Mouse (Mus musculus): ENCODE results near the gene Fam53b.

DNA sequence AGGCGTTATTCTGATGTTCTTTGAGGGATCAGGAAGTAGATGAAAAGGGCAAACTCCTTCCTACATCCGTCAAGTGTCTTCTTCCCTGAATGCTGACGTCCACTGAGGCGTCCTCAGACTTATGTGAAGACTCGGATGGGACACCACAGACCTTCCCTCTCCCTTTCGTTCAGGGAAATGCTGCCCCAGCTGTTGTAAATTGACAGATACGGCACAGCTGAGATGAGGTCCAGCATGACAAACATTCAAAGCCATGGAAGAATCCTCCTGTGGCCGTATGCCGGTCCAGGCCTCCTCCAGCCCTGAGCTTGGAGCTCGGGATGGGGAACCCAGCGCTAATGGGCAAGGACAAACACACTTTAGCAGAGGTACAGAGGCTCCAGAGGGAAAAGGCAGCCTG, 64.2 kb downstream of the Fam53b start:
- TF ChIP-seq CTCF (IDR thresholded peaks at IDR 0.05; ENCODE audit: borderline replicate concordance, extremely low read depth, insufficient read depth, insufficient read length) (no peak), POLR2A (IDR thresholded peaks at IDR 0.05; ENCODE audit: borderline replicate concordance, extremely low read depth, insufficient read depth, insufficient read length, poor library complexity, severe bottlenecking) (no peak)

Data from brain, embryonic 14.5 days (tissue).